In the genomic region with DNA sequence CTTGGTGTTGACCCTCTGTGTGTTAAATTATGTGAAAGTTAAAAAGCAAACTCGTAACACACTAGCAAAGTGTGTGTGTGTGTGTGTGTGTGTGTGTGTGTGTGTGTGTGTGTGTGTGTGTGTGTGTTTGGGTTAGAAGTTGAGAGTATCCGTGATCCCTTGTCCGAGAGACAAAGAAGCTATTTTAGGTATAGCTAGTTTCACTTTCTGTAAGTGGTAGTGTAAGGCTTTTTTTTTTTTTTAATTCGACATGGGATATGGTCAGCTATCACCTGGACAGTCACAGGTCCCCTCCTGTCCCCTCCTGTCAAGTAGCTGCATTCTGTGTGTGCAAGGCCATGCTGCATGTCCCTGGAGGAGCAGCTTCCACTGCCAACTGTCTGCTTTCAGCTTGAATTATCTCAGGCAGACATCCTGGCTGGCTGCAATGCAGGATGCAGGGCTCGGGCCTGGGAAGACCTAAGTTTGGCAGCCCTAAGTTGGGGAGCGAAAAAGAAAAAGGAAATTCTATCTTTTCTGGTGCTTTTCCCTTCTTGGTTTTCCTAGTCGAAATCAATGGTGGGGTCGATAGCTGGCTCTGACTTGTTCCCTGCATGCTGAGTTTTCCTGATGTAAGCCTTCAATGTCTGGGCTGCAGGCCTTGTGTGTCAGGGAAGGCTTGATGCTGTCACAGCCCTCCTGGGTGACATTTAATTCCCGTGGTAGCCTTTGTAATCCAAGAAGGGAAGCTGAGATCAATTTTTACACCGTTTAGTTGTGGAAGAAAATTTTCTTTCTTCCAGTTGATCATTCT, we compare ENCODE assay signal across 9 mouse cellular contexts.
DNase-seq lines count a peak whose midpoint lies in the region; ATAC-seq and TF ChIP-seq lines count a peak whose summit lies in the region.
"Had no signal": no experiment of that assay in that cellular context is flagged by ENCODE, and none has a peak within 500 bp of the region (broad histone marks: within the 10 kb centered on the region; RNA-seq: fewer than 3 reads in every experiment).

No protein-coding gene starts in this region.

- ATAC-seq in hindbrain, postnatal 0 days: peak; percentile 48; the same call in 1 of the 2 replicates
- ATAC-seq: Patski had no signal

- no peaks in the 10 kb centered on the region for H3K36me3 ChIP-seq in hindbrain, postnatal 0 days (ENCODE audit: insufficient read depth, low read length)

- H3K4me3 ChIP-seq in lung, adult 2 months (replicated peaks; ENCODE audit: extremely low read depth, low read depth, low read length): peak overlapping the region; percentile 32
- no peak overlapping the region for H3K4me3 ChIP-seq in hindbrain, postnatal 0 days (ENCODE audit: low read length)

- H3K27me3 ChIP-seq in hindbrain, postnatal 0 days (ENCODE audit: insufficient read depth, low read length): no peaks in the 10 kb centered on the region
- H3K27me3 ChIP-seq: Patski had no signal

- WGBS in lung, adult 2 months: 17% methylated on average over 10 of the region's 10 CpGs
- WGBS in hindbrain, postnatal 0 days: 37% methylated on average over 10 of the region's 10 CpGs

- no peaks in the 10 kb centered on the region for H3K9me3 ChIP-seq in hindbrain, postnatal 0 days (ENCODE audit: low read length)

- peak; percentile 54 for DNase-seq in lung, adult 2 months
- no peak for DNase-seq in lung, postnatal 25 days (ENCODE audit: low spot score)
- DNase-seq in cerebellum, adult 18-20 months: peak; percentile 65 to 78
- DNase-seq in gastrocnemius, postnatal 10 days: peak; percentile 18
- DNase-seq in hindbrain, postnatal 0 days (ENCODE audit: low spot score): peak; percentile 66
- DNase-seq in lung, postnatal 14 days: peak; percentile 34
- no peak for DNase-seq in right cerebral cortex, adult 18-20 months
- no peak for DNase-seq in left cerebral cortex, postnatal 36 days (ENCODE audit: low spot score in 2 of 2)

- TF ChIP-seq CTCF in lung, adult 2 months (IDR thresholded peaks at IDR 0.05; ENCODE audit: insufficient read depth, low read length): no peak
- TF ChIP-seq CTCF in hindbrain, postnatal 0 days (IDR thresholded peaks at IDR 0.05; ENCODE audit: low read depth): no peak

- H3K9ac ChIP-seq in hindbrain, postnatal 0 days (replicated peaks; ENCODE audit: low read length): no peak overlapping the region

- peak overlapping the region; percentile 48 for H3K27ac ChIP-seq in hindbrain, postnatal 0 days

- no peak for TF ChIP-seq POLR2A in lung, adult 2 months (IDR thresholded peaks at IDR 0.05; ENCODE audit: borderline replicate concordance, extremely low read depth, low read depth, low read length)

- H3K4me1 ChIP-seq in lung, adult 2 months (ENCODE audit: control insufficient read depth, insufficient read depth, low read length): peaks cover 20% of the 10 kb centered on the region
- H3K4me1 ChIP-seq in hindbrain, postnatal 0 days (ENCODE audit: insufficient read depth, low read length): peaks cover 16% of the 10 kb centered on the region

- peak overlapping the region; percentile 25 for H3K4me2 ChIP-seq in hindbrain, postnatal 0 days (ENCODE audit: low read depth, low read length)

- intact Hi-C loops in left cerebral cortex, postnatal 36 days (cut with DNase I): no loop called here

Comparison
In these comparisons a context has a peak if more than half of its experiments do, and no peak if none do; other contexts are left out.
1. DNase-seq: peak in lung, adult 2 months (single experiment), cerebellum, adult 18-20 months (2 of 2), gastrocnemius, postnatal 10 days (single experiment), hindbrain, postnatal 0 days (single experiment) and lung, postnatal 14 days (single experiment); none in lung, postnatal 25 days (single experiment), right cerebral cortex, adult 18-20 months (single experiment) and left cerebral cortex, postnatal 36 days (0 of 2).